Mouse (Mus musculus) macrophage (primary cell): ENCODE measurements around the gene Bard1. TPM values are rescaled to one million over a fixed set of nuclear protein-coding genes. Genes with fewer than 3 reads are reported as not detected.

Experiments used
- H3K27ac ChIP-seq: fragments of 350-480 bp; formaldehyde crosslinking; 2 replicates; pipeline ENCODE4 v1.9.0; 2021
- H3K36me3 ChIP-seq: fragments of 350-480 bp; formaldehyde crosslinking; 2 replicates; pipeline ENCODE4 v1.9.0; 2021; ENCODE audit errors: inconsistent target
- H3K4me3 ChIP-seq: fragments of 350-480 bp; formaldehyde crosslinking; 2 replicates; pipeline ENCODE4 v1.9.0; 2021; ENCODE audit errors: inconsistent target
- H3K79me2 ChIP-seq: fragments of 350-480 bp; formaldehyde crosslinking; 2 replicates; pipeline ENCODE4 v1.9.0; 2021; ENCODE audit errors: inconsistent target
- whole genome bisulfite sequencing: methylation state at CpG from one replicate; pipeline ENCODE4 v1.1.7; 2026; ENCODE audit warnings: inconsistent platforms; ENCODE audit not compliant: missing documents; 5-methylcytosine and 5-hydroxymethylcytosine counted together
- polyA plus RNA-seq: library from polyadenylated mRNA; stranded (reverse); fragments of 250-400 nt; gene quantifications from 3 replicates; pipeline ENCODE4 v1.2.4, GENCODE M21; 2018; ENCODE audit warnings: inconsistent platforms
- total RNA-seq, 78 experiments: library from RNA; depleted of rRNA; stranded (reverse); fragments of 250-400 nt; gene quantifications; 1 replicate in 9 of 78; 2 replicates in 24 of 78; 3 replicates in 43 of 78; 4 replicates in 2 of 78; pipeline ENCODE4 v1.2.4; 2018; ENCODE audit warnings: inconsistent platforms in 56 of 78

Gene Bard1
- total RNA-seq (2018; cell fraction: chromatin; rRNA removed), result 1 to 10 TPM in 21 of 26 experiments, under 1 TPM in 5; 0.41 to 4.8 (median 2.2) TPM
- 1 to 10 TPM in 14 of 26 experiments, under 1 TPM in 12; 0.43 to 1.5 (median 1.0) TPM for total RNA-seq (2018; cell fraction: cytosol; rRNA removed)
- total RNA-seq (2018; cell fraction: nucleus; rRNA removed), result 10 to 100 TPM in 1 of 26 experiments, 1 to 10 TPM in 21, under 1 TPM in 4; 0.27 to 12.6 (median 1.6) TPM
- 0.32 to 2.3 TPM (median 0.92 TPM) in 3 replicates for polyA plus RNA-seq

GRCm38 (mm10) chr1:71102344-71103173 lies at the start of gene Bard1:
TSS of gene Bard1 (minus strand) at chr1:71103146.
- under 1% methylated on average over 67 of the region's 69 CpGs for WGBS
- Histone ChIP-seq H3K27ac (peak within 1 kb of the TSS; percentile 71), H3K79me2 (peaks cover 39% of the 10 kb centered on the region), H3K4me3 (peak within 1 kb of the TSS; percentile 66), H3K36me3 (no peaks in the 10 kb centered on the region)

- 87% methylated on average over 4 of the region's 4 CpGs for WGBS
- H3K4me3 ChIP-seq, result no peak overlapping the region
- no peak overlapping the region for H3K27ac ChIP-seq
- no peaks in the 10 kb centered on the region for H3K79me2 ChIP-seq
- no peaks in the 10 kb centered on the region for H3K36me3 ChIP-seq
Measured at GRCm38 (mm10) chr1:71127171-71127570, 24.2 kb upstream of the Bard1 start.

GRCm38 (mm10) chr1:71118511-71118910 lies 15.6 kb upstream of the Bard1 start:
- Histone ChIP-seq H3K36me3 (no peaks in the 10 kb centered on the region), H3K79me2 (no peaks in the 10 kb centered on the region), H3K27ac (no peak overlapping the region), H3K4me3 (no peak overlapping the region)
- WGBS, result 94% methylated on average over 2 of the region's 2 CpGs

- Histone ChIP-seq H3K36me3 (no peaks in the 10 kb centered on the region), H3K4me3 (no peak overlapping the region)
- 96% methylated on average over 4 of the region's 4 CpGs for WGBS
Measured at GRCm38 (mm10) chr1:71117253-71117652, 14.3 kb upstream of the Bard1 start.

GRCm38 (mm10) chr1:71115781-71116180 lies 12.8 kb upstream of the Bard1 start:
- 17% methylated on average over 2 of the region's 2 CpGs for WGBS
- no peak overlapping the region for H3K27ac ChIP-seq
- no peaks in the 10 kb centered on the region for H3K36me3 ChIP-seq
- no peaks in the 10 kb centered on the region for H3K79me2 ChIP-seq
- H3K4me3 ChIP-seq, result no peak overlapping the region

More at GRCm38 (mm10) chr1:71117253-71117652, 14.3 kb upstream of the Bard1 start:
- H3K79me2 ChIP-seq, result no peaks in the 10 kb centered on the region
- H3K27ac ChIP-seq, result no peak overlapping the region

GRCm38 (mm10) chr1:71109858-71110257 lies 6.9 kb upstream of the Bard1 start:
- Histone ChIP-seq H3K4me3 (no peak overlapping the region), H3K36me3 (no peaks in the 10 kb centered on the region), H3K79me2 (no peaks in the 10 kb centered on the region), H3K27ac (no peak overlapping the region)
- WGBS, result 94% methylated on average over 10 of the region's 10 CpGs

- Histone ChIP-seq H3K36me3 (no peaks in the 10 kb centered on the region), H3K27ac (no peak overlapping the region), H3K79me2 (peaks cover 10% of the 10 kb centered on the region), H3K4me3 (no peak overlapping the region)
- WGBS, result 95% methylated on average over 6 of the region's 6 CpGs
Measured at GRCm38 (mm10) chr1:71106127-71106526, 3.2 kb upstream of the Bard1 start.

- WGBS, result 94% methylated on average over 8 of the region's 8 CpGs
- H3K27ac ChIP-seq, result no peak overlapping the region
- no peak overlapping the region for H3K4me3 ChIP-seq
- no peaks in the 10 kb centered on the region for H3K36me3 ChIP-seq
- H3K79me2 ChIP-seq, result peaks cover 14% of the 10 kb centered on the region
Measured at GRCm38 (mm10) chr1:71105724-71106123, 2.8 kb upstream of the Bard1 start.

- no peaks in the 10 kb centered on the region for H3K36me3 ChIP-seq
- WGBS, result 15% methylated on average over 17 of the region's 18 CpGs
- H3K79me2 ChIP-seq, result peaks cover 31% of the 10 kb centered on the region
- peak overlapping the region; percentile 66 for H3K4me3 ChIP-seq
- peak overlapping the region; percentile 71 for H3K27ac ChIP-seq
Measured at GRCm38 (mm10) chr1:71103174-71103864, 373 bp upstream of the Bard1 start.

GRCm38 (mm10) chr1:71101369-71101970 lies 1.5 kb downstream of the Bard1 start:
- 46% methylated on average over 10 of the region's 11 CpGs for WGBS
- Histone ChIP-seq H3K27ac (peak overlapping the region; percentile 71), H3K79me2 (peaks cover 50% of the 10 kb centered on the region), H3K4me3 (peak overlapping the region; percentile 66), H3K36me3 (no peaks in the 10 kb centered on the region)

- WGBS, result 51% methylated on average over 5 of the region's 5 CpGs
- Histone ChIP-seq H3K27ac (peak overlapping the region; percentile 71), H3K36me3 (no peaks in the 10 kb centered on the region), H3K4me3 (no peak overlapping the region; the same call in 1 of the 2 replicates), H3K79me2 (peaks cover 56% of the 10 kb centered on the region)
Measured at GRCm38 (mm10) chr1:71100591-71101368, 2.2 kb downstream of the Bard1 start.

- WGBS, result 17% methylated on average over 3 of the region's 3 CpGs
- no peak overlapping the region; the same call in 1 of the 2 replicates for H3K4me3 ChIP-seq
- H3K79me2 ChIP-seq, result peaks cover 64% of the 10 kb centered on the region
- H3K27ac ChIP-seq, result peak overlapping the region; percentile 71
- H3K36me3 ChIP-seq, result no peaks in the 10 kb centered on the region
Measured at GRCm38 (mm10) chr1:71099945-71100515, 2.9 kb downstream of the Bard1 start.

- Histone ChIP-seq H3K27ac (no peak overlapping the region), H3K36me3 (no peaks in the 10 kb centered on the region), H3K79me2 (peaks cover 93% of the 10 kb centered on the region), H3K4me3 (no peak overlapping the region)
- 83% methylated on average over 1 of the region's 1 CpGs for WGBS
Measured at GRCm38 (mm10) chr1:71096031-71096430, 6.9 kb downstream of the Bard1 start.
